Mouse (Mus musculus): Measurements from ENCODE around the gene Cul4a.

GRCm38 (mm10) chr8:13170510-13170909 is 65.1 kb downstream of the Cul4a start:
- TF ChIP-seq CTCF (IDR thresholded peaks at IDR 0.05; ENCODE audit: low read depth), result no peak
- TF ChIP-seq EP300 (optimal IDR thresholded peaks at IDR 0.05), result no peak

All from stomach, postnatal 0 days (tissue).